Mouse (Mus musculus) heart, postnatal 10 days (tissue): ENCODE measurements at regions not wholly inside any gene's neighbourhood (a gene's known extent, or its start where the extent isn't known, plus 50 kb on each side); places are given as distances from the start of the nearest gene placed in this dataset.

Experiments
- DNase-seq, 2 experiments: peaks; one replicate each; pipeline ENCODE4 v3.0.0; 2021
- intact Hi-C: fragments of 180-260 bp; cut with DNase I; formaldehyde crosslinking; loops from one replicate; pipeline ENCODE4 v1.15.1; 2025

GRCm38 (mm10) chr17:49149896-49150295 lies 217.7 kb downstream of the Lrfn2 start:
- intact Hi-C loops, result no loop called here
- DNase-seq, result no peak

DNA sequence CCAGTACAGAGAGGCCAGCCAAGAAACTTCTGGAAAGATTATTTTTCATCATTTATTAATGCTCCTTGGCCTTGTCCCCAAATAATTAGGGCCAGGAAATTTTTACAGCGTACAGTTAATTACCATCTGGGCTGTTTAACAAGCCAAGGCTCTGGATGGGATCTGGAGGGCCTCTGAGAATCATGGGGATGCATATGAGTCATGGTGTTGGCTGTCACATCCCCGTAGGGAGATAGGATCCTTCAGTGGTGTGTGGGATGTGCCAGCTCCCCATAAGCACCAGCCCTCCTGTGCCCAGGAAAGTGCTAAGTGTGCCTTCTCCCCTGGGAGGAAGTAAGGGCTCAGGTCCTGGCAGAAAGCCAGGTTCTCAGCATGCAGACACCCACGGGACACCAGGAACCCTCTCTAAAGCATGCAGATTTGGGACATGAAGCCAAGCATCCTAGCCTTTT lies 218.8 kb downstream of the Lrfn2 start:
- peak; percentile 58 to 63 for DNase-seq
- intact Hi-C loops, result no loop called here

DNA sequence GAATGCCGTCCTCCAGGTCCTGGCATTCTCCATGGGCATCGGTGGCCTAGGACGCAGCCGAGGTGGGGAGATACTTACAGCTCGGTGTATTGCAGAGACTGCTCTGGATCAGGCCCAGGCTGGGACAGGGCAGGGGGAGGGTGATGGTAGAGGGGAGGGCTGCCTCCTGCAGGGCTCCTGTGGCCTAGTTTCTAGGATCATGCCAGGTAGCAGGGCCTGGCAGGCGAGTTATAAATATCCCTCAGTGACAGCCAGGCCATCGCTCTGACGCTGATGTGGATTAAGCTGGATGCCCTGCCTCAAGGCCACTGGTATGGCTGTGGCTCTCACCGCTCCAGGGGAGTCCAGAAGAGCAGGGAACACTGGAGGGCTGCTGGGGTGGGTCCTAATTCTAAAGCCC lies 221.8 kb downstream of the Lrfn2 start:
- intact Hi-C loops, result no loop called here
- DNase-seq, result peak; percentile 58 to 59

DNA sequence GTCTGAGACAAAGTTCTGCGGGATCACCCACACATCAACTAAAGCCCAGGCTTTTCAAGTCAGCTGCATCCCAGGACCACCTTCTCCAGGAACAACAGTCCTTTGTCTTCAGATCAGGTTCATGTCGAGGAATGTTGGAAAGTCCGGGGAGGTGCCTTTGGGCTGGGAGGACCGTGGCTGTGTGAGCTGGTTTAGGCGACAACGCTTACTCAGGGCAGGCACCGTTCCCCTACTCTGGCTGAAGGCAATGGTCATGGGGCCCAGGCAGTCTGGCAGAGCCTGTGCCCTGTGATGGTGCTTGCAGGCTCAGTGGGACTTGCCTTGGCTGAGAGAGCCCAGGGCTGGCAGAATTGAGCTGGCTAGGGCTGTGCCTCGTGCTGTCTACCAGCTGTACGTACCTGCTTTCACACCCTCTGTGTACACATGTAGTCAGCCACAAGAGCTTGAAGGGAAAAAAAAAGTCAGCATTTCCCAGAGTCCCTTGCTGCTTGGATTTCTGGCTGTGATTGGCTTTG lies 222.9 kb downstream of the Lrfn2 start:
- DNase-seq, result no peak
- intact Hi-C loops, result no loop called here

- intact Hi-C loops, result no loop called here
- no peak for DNase-seq
Measured at GRCm38 (mm10) chr17:49157586-49157985, 225.4 kb downstream of the Lrfn2 start.

DNA sequence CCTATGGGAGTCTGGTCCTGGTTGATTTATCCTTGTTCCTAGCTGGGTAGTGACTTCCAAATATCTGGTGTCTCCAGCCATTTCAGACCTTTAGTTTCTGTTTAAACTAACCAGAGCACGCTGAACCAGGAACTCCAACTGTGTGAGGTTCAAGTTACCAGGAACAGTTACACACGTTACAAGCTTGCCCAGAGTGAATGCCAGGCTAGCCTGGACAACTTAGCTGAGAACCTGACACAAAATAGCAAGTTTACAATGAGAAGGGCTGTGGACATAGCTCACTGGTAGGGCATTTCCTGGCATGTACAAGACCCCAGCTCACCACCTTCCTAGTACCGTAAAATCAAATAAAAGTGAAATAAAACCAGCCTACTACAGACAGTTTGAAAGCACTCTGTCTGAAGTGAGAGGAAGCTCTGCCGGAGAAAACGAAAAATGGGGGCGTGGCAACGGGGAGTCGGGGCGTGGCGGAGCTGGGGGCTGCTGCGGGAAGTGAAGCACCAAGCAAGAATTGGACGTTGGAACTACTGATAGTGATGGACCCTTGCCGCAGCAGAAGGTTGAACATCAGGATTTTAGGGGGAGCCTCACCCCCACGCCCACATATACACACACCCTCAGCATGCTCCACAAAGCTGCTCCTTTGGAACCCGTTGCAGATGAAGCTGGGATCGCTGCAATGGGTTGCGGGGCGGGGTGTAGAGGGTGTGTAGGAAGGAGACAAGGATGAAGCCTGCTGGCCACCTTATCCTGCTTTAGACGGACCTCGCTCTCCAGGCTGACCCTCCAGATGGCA lies 239.3 kb downstream of the Lrfn2 start:
- intact Hi-C loops, result no loop called here
- DNase-seq, result peak; percentile 37 to 50

- peak in 1 of 2 experiments; percentile 14 for DNase-seq
- intact Hi-C loops, result no loop called here
Measured at GRCm38 (mm10) chr17:49172052-49172799, 240.0 kb downstream of the Lrfn2 start.

GRCm38 (mm10) chr17:49172800-49173150 lies 240.6 kb downstream of the Lrfn2 start:
- no peak for DNase-seq
- intact Hi-C loops, result no loop called here

DNA sequence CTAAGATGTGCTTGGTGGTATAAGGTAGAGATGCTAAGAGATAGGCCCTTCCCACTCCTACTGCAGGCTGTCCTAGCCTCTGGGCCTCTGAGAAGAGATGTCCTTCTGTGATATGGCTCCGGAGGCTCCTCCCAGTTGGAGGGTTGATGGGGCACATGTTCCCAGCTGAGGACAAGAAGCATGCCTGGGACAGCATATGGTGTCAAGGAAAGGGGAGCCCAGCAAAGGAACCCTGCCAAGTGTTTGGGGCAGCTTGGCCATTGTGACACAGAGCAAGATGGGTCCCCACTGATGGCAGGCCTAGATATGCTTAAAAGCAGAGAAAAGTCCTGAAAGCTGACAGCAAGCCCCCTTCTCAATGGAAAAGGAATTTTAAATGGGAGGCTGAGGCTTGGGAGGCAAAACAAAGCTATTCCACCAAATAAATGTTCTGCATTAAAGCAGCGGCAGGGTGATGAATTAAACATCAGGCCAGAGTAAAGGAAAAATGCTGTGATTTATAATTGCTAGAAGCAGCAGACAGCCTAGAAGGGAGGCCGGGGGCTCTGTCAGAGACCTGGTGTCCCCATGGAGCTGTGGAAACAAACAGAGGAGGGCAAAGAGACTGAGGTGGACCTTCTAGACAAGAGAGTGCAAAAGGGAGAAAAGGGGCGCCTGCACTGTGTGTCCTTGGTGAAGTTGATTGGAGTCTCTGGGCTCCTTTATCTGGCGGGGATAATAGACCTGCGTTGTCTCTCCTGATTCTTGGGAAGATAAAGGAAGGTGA lies 246.0 kb downstream of the Lrfn2 start:
- DNase-seq, result no peak
- intact Hi-C loops, result no loop called here

DNA sequence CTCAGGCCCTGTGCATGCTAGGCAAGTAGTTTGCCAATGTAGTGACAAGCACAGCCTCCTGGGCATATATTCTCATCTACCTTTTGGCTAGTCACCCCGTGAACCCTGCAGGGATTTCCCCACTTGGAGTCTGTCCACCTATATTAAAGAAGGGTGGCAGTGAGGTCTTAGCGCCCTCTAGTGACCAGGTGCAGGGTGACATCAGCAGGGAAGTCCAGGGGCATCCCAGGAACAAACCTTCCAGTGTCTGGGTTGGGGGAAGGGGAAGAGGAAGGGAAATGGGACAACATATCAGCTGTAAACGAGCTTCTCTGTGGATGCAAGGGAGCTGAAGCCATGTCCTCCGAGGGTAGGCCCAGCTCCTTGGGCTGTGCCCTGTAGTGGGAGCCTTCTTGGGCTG lies 245.7 kb upstream of the Mocs1 start:
- intact Hi-C loops, result loop anchor here (2.0 to 10.0 kb wide), 3 partner anchors 55 to 578 kb away; no protein-coding TSS in a partner anchor
- DNase-seq, result peak; percentile 37 to 58

- no peak for DNase-seq
- intact Hi-C loops, result loop anchor here (2.0 to 10.0 kb wide), 3 partner anchors 57 to 579 kb away; no protein-coding TSS in a partner anchor
Measured at GRCm38 (mm10) chr17:49183917-49184316, 244.2 kb upstream of the Mocs1 start.

GRCm38 (mm10) chr17:49185052-49185612 lies 243.0 kb upstream of the Mocs1 start:
- DNase-seq, result no peak
- intact Hi-C loops, result loop anchor here (10.0 kb wide), 1 partner anchor 580 kb away; no protein-coding TSS in a partner anchor

DNA sequence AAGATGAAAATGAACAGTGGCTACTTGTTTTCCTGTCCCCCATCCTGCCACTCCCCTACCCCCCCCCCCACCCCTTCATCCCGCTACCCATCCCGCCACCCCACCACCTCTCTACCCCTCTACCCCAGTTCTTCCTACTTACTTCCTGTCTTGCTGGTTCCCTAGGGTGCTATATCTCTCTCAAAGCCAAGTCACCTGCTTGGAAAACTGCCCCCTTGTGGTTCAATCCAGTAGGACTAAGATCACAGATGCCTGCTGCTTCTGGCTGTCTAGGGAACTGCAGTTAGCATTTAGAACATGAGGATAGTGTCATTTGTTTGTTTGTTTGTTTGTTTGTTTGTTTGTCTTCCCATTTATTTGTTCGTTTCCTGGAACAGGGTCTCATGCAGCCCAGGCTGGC lies 238.4 kb upstream of the Mocs1 start:
- intact Hi-C loops, result loop anchor here (10.0 kb wide), 1 partner anchor 585 kb away; no protein-coding TSS in a partner anchor
- peak; percentile 37 to 63 for DNase-seq

GRCm38 (mm10) chr17:49190337-49190736 lies 237.8 kb upstream of the Mocs1 start:
- DNase-seq, result no peak
- intact Hi-C loops, result no loop called here

DNA sequence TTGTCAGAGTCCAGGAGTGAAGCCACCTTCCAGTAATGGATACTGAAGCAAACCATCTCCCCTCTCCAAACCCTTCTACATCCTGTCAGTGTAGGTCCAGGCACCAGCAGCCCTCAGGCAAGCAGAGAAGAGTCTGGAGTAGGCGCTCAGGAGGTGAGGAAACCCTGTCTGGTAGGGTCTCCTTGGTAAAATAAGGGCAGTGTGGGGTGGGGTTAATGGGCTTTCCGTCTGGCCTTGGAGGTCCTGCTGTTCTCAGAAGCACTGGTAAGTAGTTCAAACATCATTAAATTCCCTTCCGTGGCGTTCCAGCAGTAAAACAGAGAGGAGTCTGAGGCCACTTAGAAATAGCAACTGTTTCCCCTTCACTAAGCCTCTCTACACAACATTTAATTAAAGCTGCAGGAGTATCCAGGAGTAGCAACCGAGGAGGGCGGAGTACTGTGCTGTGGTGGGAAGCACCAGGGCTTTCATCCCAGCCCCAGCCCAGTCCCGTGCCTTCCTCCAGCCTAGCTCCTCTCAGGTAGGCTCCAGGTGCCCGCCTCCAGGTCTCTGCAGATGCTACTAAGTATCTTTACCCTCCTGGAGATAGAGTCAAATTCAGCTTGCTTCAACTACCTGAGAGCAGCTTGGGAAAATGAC lies 232.0 kb upstream of the Mocs1 start:
- intact Hi-C loops, result no loop called here
- no peak for DNase-seq

GRCm38 (mm10) chr17:49201495-49201894 lies 226.7 kb upstream of the Mocs1 start:
- DNase-seq, result no peak
- intact Hi-C loops, result loop anchor here (10.0 kb wide), 1 partner anchor 193 kb away; no protein-coding TSS in a partner anchor

GRCm38 (mm10) chr17:49205095-49205494 lies 223.1 kb upstream of the Mocs1 start:
- intact Hi-C loops, result loop anchor here (10.0 kb wide), 1 partner anchor 190 kb away; no protein-coding TSS in a partner anchor

DNA sequence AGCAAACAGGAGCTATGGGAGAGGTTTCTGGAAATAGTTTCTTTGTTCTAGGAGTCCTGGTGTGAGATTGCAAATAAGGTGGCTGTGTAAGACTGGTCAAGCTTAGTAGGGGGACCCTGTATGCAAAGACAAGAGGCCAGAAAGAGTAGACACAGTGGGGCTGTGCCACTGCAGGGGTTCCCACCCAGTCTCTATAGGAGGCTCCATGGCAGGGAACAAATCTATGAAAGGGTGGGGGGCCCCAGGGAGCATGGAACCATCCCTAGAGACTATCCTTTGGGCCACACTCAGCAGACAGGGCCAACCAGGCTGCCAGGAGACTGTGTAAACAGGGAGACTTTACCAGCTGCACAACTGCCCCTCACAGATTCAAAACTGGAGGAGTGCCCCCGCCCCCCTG lies 222.6 kb upstream of the Mocs1 start:
- no peak for DNase-seq
- intact Hi-C loops, result loop anchor here (10.0 kb wide), 1 partner anchor 189 kb away; no protein-coding TSS in a partner anchor

More at GRCm38 (mm10) chr17:49205095-49205494, 223.1 kb upstream of the Mocs1 start:
- no peak for DNase-seq

DNA sequence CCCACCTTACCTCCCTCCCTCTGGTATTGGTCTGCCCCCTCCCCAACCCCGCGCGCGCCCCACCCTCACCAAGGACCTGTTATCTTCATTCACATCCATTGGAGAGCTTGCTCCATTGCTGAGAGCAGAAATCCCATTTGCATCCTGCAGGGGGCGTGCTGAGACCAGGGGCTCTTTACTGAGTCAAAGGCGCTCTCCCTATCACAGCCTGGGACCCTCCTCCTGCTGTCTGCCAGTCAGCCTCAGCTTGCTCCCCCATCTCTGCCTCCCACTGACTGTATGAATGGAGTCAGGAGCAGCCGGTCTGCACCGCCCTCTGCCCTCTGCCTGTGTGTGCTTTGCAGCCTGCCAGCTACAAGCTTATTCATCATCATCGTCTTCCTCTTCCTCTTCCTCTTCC lies 221.5 kb upstream of the Mocs1 start:
- DNase-seq, result no peak
- intact Hi-C loops, result loop anchor here (10.0 kb wide), 1 partner anchor 188 kb away; no protein-coding TSS in a partner anchor
